Mouse (Mus musculus): ENCODE measurements around the gene Slc6a9.

GRCm38 (mm10) chr4:117887133-117887532, 52.8 kb downstream of the Slc6a9 start, which contains the start of gene Atp6v0b:
- TF ChIP-seq CTCF (IDR thresholded peaks at IDR 0.05; ENCODE audit: low read depth, low read length) (no peak), GATA1 (IDR thresholded peaks at IDR 0.05; ENCODE audit: borderline replicate concordance, low read length) (no peak), POLR2AphosphoS5 (IDR thresholded peaks at IDR 0.05; ENCODE audit: insufficient replicate concordance, low read depth, low read length) (no peak), TAL1 (conservative IDR thresholded peaks at IDR 0.05; ENCODE audit: low read depth, low read length) (no peak)
